Comparison of ENCODE assay signal across 1 mouse cellular context in genomic region chr13:17804909-17805613, GRCm38 (mm10).
TF ChIP-seq lines count a peak whose summit lies in the region.

TSS of gene Cdk13 (minus strand) at chr13:17805097.

TF ChIP-seq in MEL, 35 proteins besides CTCF, POLR2A, EP300 and RAD21 (continued from another document):
- TF ChIP-seq ZNF384 (IDR thresholded peaks at IDR 0.05; ENCODE audit: low read depth, low read length), result no peak
- peak; percentile 13; the same call in 1 of the 2 replicates for TF ChIP-seq MAX (IDR thresholded peaks at IDR 0.05; ENCODE audit: low read length)
- peak; percentile 55; the same call in 1 of the 2 replicates for TF ChIP-seq BHLHE40 (IDR thresholded peaks at IDR 0.05; ENCODE audit: borderline replicate concordance, low read depth, low read length)
- TF ChIP-seq GATA1 (IDR thresholded peaks at IDR 0.05; ENCODE audit: low read depth, low read length), result no peak
